Mouse (Mus musculus) liver, adult 2 months (tissue): ENCODE data around the gene Armh3.

Experiments used
- CTCF ChIP-seq: fragments of 200-500 bp; IDR thresholded peaks from 2 replicates; pipeline ENCODE4 v1.5.1; 2011; ENCODE audit warnings: low read depth, low read length, control low read depth
- POLR2A ChIP-seq: fragments of 200-500 bp; IDR thresholded peaks from 2 replicates; pipeline ENCODE4 v1.6.1; 2011; ENCODE audit warnings: low read length, control low read depth; ENCODE audit not compliant: insufficient read depth; ENCODE audit errors: extremely low read depth

- TF ChIP-seq POLR2A (no peak), CTCF (no peak)
These were observed 222.8 kb downstream of the Armh3 start for GRCm38 (mm10) chr19:45775486-45775885.
